Mouse (Mus musculus): Measurements from ENCODE around the gene Gm33543.

GRCm38 (mm10) chr10:95883761-95884517 is 41.2 kb upstream of the Gm33543 start:
- TF ChIP-seq POLR2A (IDR thresholded peaks at IDR 0.05; ENCODE audit: control insufficient read depth, extremely low read depth, insufficient read depth, low read length, poor library complexity) (no peak), CTCF (IDR thresholded peaks at IDR 0.05; ENCODE audit: borderline replicate concordance, control insufficient read depth, extremely low read depth, insufficient read depth, low read length, poor library complexity) (no peak)
